Mouse (Mus musculus) midbrain, embryonic 10.5 days (tissue): Measurements from ENCODE around the gene Olfr478. TPM values are rescaled to one million over a fixed set of nuclear protein-coding genes. Genes with fewer than 3 reads are reported as not detected.
"Not testable (repeated sequence)": the region's sequence is repeated elsewhere in the genome, so short reads cannot be mapped to it uniquely, and the experiment has no call there.

Source experiments
- DNase-seq: peaks from one replicate; pipeline ENCODE4 v3.0.0-alpha.2; 2017; ENCODE audit warnings: low spot score
- H3K27ac ChIP-seq: fragments of 300-500 bp; sonication (generic); replicated peaks from 2 replicates; pipeline ENCODE4 v1.5.1; 2016; ENCODE audit warnings: mild to moderate bottlenecking
- H3K27me3 ChIP-seq: fragments of 300-500 bp; sonication (generic); 2 replicates; pipeline ENCODE4 v1.6.1; 2016; ENCODE audit warnings: low read depth, mild to moderate bottlenecking; ENCODE audit not compliant: poor library complexity, severe bottlenecking
- H3K36me3 ChIP-seq: fragments of 300-500 bp; sonication (generic); 2 replicates; pipeline ENCODE4 v1.6.1; 2016; ENCODE audit warnings: mild to moderate bottlenecking, moderate library complexity
- H3K4me1 ChIP-seq: fragments of 300-500 bp; sonication (generic); 2 replicates; pipeline ENCODE4 v1.6.1; 2016
- H3K4me3 ChIP-seq: fragments of 300-500 bp; sonication (generic); 2 replicates; pipeline ENCODE4 v1.5.1; 2016; ENCODE audit warnings: mild to moderate bottlenecking, moderate library complexity
- H3K9me3 ChIP-seq: fragments of 300-500 bp; sonication (generic); replicated peaks from 2 replicates; pipeline ENCODE4 v1.6.1; 2016; ENCODE audit warnings: mild to moderate bottlenecking
- WGBS: fragments of 180-500 bp; shearing (Covaris S2); methylation state at CpG from one replicate; pipeline ENCODE4 v1.1.7; 2016; 5-methylcytosine and 5-hydroxymethylcytosine counted together
- polyA plus RNA-seq: library from polyadenylated mRNA; unstranded; fragments of >200 nt; fragmentation: Nextera tagmentation; extraction: Ambion mirVana; gene quantifications from 2 replicates; pipeline ENCODE4 v1.2.1, GENCODE M21; 2016

Olfr478 gene
- polyA plus RNA-seq, result not detected in 2 replicates

DNA sequence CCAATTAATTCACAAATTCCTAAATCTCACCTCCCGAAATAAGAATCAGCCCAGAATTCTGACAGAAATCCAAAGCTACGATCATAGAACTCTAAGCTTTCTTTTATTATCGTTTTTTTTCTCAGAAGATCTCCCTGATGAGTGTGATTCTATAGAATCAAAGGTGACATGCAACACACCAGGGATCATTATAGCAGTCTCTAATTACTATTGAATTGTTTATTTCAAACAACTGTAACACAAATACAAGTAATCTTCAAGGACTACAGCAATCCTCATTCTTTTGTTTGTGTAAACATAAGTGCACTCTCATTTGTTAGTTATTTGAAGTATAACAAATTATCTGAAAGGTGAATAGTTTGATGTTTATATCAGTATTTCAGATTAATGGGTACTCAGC is at the start of gene Olfr478:
Olfr478 (minus strand) TSS at position 101 of the 400 bp plus-strand sequence.
- H3K4me1 ChIP-seq, result no peaks in the 10 kb centered on the region
- no peak within 1 kb of the TSS for H3K27ac ChIP-seq
- H3K27me3 ChIP-seq, result no peaks in the 10 kb centered on the region
- 84% methylated on average over 3 of the region's 3 CpGs for WGBS
- no peak within 1 kb of the TSS for H3K4me3 ChIP-seq
- H3K9me3 ChIP-seq, result no peaks in the 10 kb centered on the region
- no peaks in the 10 kb centered on the region for H3K36me3 ChIP-seq
- no peak for DNase-seq

- DNase-seq, result no peak
- no peaks in the 10 kb centered on the region for H3K9me3 ChIP-seq
- H3K27ac ChIP-seq, result no peak within 1 kb of the TSS
- no peak within 1 kb of the TSS for H3K4me3 ChIP-seq
- H3K27me3 ChIP-seq, result no peaks in the 10 kb centered on the region
- no peaks in the 10 kb centered on the region for H3K4me1 ChIP-seq
- H3K36me3 ChIP-seq, result no peaks in the 10 kb centered on the region
Observed at GRCm38 (mm10) chr7:108079555-108079954, 45.8 kb upstream of the Olfr478 start, which contains the start of gene Olfr481. Gene Olfr481, plus strand, starts transcription at chr7:108079855.

GRCm38 (mm10) chr7:108067246-108067645 is 33.5 kb upstream of the Olfr478 start, which contains the start of gene Olfr480:
Gene Olfr480, minus strand, starts transcription at chr7:108067346.
- no peaks in the 10 kb centered on the region for H3K36me3 ChIP-seq
- no peak within 1 kb of the TSS for H3K27ac ChIP-seq
- H3K9me3 ChIP-seq, result 0 out of 2 replicates have a peak, but pooled peaks cover 2% of the 10 kb centered on the region
- no peaks in the 10 kb centered on the region for H3K27me3 ChIP-seq
- no peak for DNase-seq
- no peak within 1 kb of the TSS for H3K4me3 ChIP-seq
- no peaks in the 10 kb centered on the region for H3K4me1 ChIP-seq
- 98% methylated on average over 1 of the region's 1 CpGs for WGBS

DNA sequence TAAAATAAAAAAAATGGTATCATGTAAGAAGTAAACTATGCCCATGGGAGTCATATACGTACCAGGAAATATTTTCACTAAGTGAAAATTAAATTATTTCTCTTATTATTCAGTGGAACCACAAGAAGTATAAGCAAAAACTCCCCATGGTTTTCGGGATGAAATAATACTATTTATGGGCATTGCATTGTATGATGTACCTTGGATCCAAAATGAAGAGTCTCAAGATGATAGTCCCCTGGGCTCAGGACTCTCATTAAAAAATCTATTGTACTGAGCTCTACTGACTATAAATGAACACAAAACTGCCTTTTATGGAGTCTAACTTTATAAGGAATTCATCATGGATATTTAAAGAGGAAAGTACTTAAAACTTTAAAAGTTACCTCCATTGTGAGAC is 16.6 kb upstream of the Olfr478 start, which contains the start of gene Olfr479:
Olfr479 (plus strand) TSS at position 301 of the 400 bp plus-strand sequence.
- H3K9me3 ChIP-seq, result no peaks in the 10 kb centered on the region
- H3K4me3 ChIP-seq, result no peak within 1 kb of the TSS
- H3K36me3 ChIP-seq, result no peaks in the 10 kb centered on the region
- H3K27ac ChIP-seq, result no peak within 1 kb of the TSS
- no peaks in the 10 kb centered on the region for H3K4me1 ChIP-seq
- no peak for DNase-seq
- no peaks in the 10 kb centered on the region for H3K27me3 ChIP-seq
- 92% methylated on average over 2 of the region's 2 CpGs for WGBS

DNA sequence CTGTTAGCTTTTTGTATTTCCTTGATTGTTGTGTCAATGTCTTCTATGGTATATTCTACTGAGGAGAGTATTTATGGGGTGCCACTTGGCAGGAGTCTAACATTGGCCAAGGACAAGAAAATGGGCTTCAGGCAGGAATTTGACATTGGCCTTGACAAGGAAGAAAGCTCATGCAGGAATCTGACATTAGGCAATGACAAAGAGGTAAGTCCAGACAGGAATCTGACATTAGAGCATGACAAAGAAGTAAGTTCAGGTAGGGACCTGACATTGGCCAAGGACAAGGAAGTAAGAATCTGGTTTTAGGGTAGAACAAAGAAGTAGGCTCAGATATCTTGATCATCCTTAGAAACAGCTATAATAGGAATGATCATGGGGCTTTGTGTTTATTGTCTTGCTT is 19.5 kb downstream of the Olfr478 start:
- DNase-seq, H3K36me3 ChIP-seq, H3K27ac ChIP-seq, H3K27me3 ChIP-seq, H3K4me3 ChIP-seq, H3K4me1 ChIP-seq, H3K9me3 ChIP-seq: not testable (repeated sequence)

DNA sequence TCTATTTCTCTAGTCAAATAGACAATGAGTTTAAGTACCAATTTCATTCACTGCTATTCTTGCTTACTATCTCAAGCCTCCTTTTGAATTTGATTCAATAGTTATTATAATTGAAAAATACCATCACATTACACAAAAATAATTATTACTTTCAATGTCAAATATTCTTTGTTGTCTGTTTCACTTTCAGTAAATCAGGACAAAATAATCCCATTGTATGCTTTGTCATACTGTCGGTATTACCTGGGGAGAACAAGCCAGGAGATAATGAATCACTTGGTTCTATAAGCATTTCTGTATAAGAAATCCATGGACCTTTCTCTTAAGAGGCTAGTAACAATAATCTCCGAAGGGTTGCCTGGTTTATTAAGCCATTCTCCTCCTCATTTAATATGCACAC is 47.4 kb downstream of the Olfr478 start, which contains the start of gene Olfr477:
Olfr477 (plus strand) TSS at position 301 of the 400 bp plus-strand sequence.
- no peaks in the 10 kb centered on the region for H3K4me1 ChIP-seq
- H3K9me3 ChIP-seq, result no peaks in the 10 kb centered on the region
- no peaks in the 10 kb centered on the region for H3K27me3 ChIP-seq
- no peak for DNase-seq
- no peak within 1 kb of the TSS for H3K27ac ChIP-seq
- no peaks in the 10 kb centered on the region for H3K36me3 ChIP-seq
- WGBS, result 81% methylated on average over 2 of the region's 2 CpGs
- H3K4me3 ChIP-seq, result no peak within 1 kb of the TSS

Other genes with a start within 250 kb of the Olfr478 start
- gene Ovch2, start 232.8 kb downstream of the Olfr478 start, polyA plus RNA-seq, result not detected in 2 replicates
- gene Olfr467, start 221.7 kb downstream of the Olfr478 start, polyA plus RNA-seq, result not detected in 2 replicates
- not detected in 2 replicates for gene Olfr469, start 208.4 kb downstream of the Olfr478 start, polyA plus RNA-seq
- gene Olfr470, start 186.5 kb downstream of the Olfr478 start, polyA plus RNA-seq, result not detected in 2 replicates
- gene Olfr472, start 136.1 kb downstream of the Olfr478 start, polyA plus RNA-seq, result 0.02 TPM in 1 of 2 replicates, not detected in the other
- gene Olfr473, start 103.5 kb downstream of the Olfr478 start, polyA plus RNA-seq, result not detected in 2 replicates
- gene Olfr474, start 79.3 kb downstream of the Olfr478 start, polyA plus RNA-seq, result not detected in 2 replicates
- gene Olfr476, start 69.2 kb downstream of the Olfr478 start, polyA plus RNA-seq, result not detected in 2 replicates
- not detected in 2 replicates for gene Olfr477, start 47.3 kb downstream of the Olfr478 start, polyA plus RNA-seq
- not detected in 2 replicates for gene Olfr479, start 16.7 kb upstream of the Olfr478 start, polyA plus RNA-seq
- gene Olfr480, start 33.4 kb upstream of the Olfr478 start, polyA plus RNA-seq, result not detected in 2 replicates
- not detected in 2 replicates for gene Olfr481, start 45.9 kb upstream of the Olfr478 start, polyA plus RNA-seq
- 0.05 TPM in 1 of 2 replicates, not detected in the other for gene Olfr482, start 63.6 kb upstream of the Olfr478 start, polyA plus RNA-seq
- gene Olfr483, start 66.9 kb upstream of the Olfr478 start, polyA plus RNA-seq, result not detected in 2 replicates
- not detected in 2 replicates for gene Olfr484, start 93.5 kb upstream of the Olfr478 start, polyA plus RNA-seq
- not detected in 2 replicates for gene Olfr485, start 125.9 kb upstream of the Olfr478 start, polyA plus RNA-seq
- gene Olfr486, start 138.8 kb upstream of the Olfr478 start, polyA plus RNA-seq, result not detected in 2 replicates
- gene Olfr487, start 180.6 kb upstream of the Olfr478 start, polyA plus RNA-seq, result not detected in 2 replicates
- gene Olfr488, start 224.4 kb upstream of the Olfr478 start, polyA plus RNA-seq, result not detected in 2 replicates